Mouse (Mus musculus) CD4-positive helper T cell, adult 2 months (primary cell): ENCODE measurements around the gene Nfkbiz.
"Not testable (repeated sequence)": the region's sequence is repeated elsewhere in the genome, so short reads cannot be mapped to it uniquely, and the experiment has no call there.

Source experiments
- DNase-seq: peaks from one replicate; pipeline ENCODE4 v3.0.0-alpha.2; 2012; ENCODE audit warnings: low read depth, missing footprints, low spot score

Gene Nfkbiz

GRCm38 (mm10) chr16:55838510-55839474, at the start of gene Nfkbiz:
TSS of gene Nfkbiz (minus strand) at chr16:55838899.
- peak; percentile 80 for DNase-seq

GRCm38 (mm10) chr16:55887814-55888583, 49.3 kb upstream of the Nfkbiz start:
- peak; percentile 71 for DNase-seq

- DNase-seq = no peak
These were observed 45.5 kb upstream of the Nfkbiz start for GRCm38 (mm10) chr16:55884246-55884645.

- no peak for DNase-seq
These were observed 37.3 kb upstream of the Nfkbiz start for GRCm38 (mm10) chr16:55876025-55876424.

- no peak for DNase-seq
These were observed 25.1 kb upstream of the Nfkbiz start for GRCm38 (mm10) chr16:55863832-55864231.

GRCm38 (mm10) chr16:55863149-55863815, 24.6 kb upstream of the Nfkbiz start:
- DNase-seq = peak; percentile 80

- DNase-seq = no peak
These were observed 22.4 kb upstream of the Nfkbiz start for GRCm38 (mm10) chr16:55861104-55861503.

- DNase-seq = not testable (repeated sequence)
These were observed 20.7 kb upstream of the Nfkbiz start for GRCm38 (mm10) chr16:55859421-55859820.

GRCm38 (mm10) chr16:55858465-55858864, 19.8 kb upstream of the Nfkbiz start:
- DNase-seq = peak; percentile 79

GRCm38 (mm10) chr16:55852943-55853727, 14.4 kb upstream of the Nfkbiz start:
- DNase-seq = peak; percentile 83

GRCm38 (mm10) chr16:55852515-55852914, 13.8 kb upstream of the Nfkbiz start:
- DNase-seq = no peak

- no peak for DNase-seq
These were observed 11.8 kb upstream of the Nfkbiz start for GRCm38 (mm10) chr16:55850485-55850884.

GRCm38 (mm10) chr16:55847679-55848078, 9.0 kb upstream of the Nfkbiz start:
- peak; percentile 16 for DNase-seq

- DNase-seq = no peak
These were observed 6.1 kb upstream of the Nfkbiz start for GRCm38 (mm10) chr16:55844847-55845246.

- DNase-seq = no peak
These were observed 5.2 kb upstream of the Nfkbiz start for GRCm38 (mm10) chr16:55843919-55844318.

GRCm38 (mm10) chr16:55843134-55843533, 4.4 kb upstream of the Nfkbiz start:
- no peak for DNase-seq

- DNase-seq = no peak
These were observed 2.8 kb upstream of the Nfkbiz start for GRCm38 (mm10) chr16:55841506-55841905.

GRCm38 (mm10) chr16:55838129-55838509, 580 bp downstream of the Nfkbiz start:
- DNase-seq = no peak

GRCm38 (mm10) chr16:55837653-55838052, 1.0 kb downstream of the Nfkbiz start:
- DNase-seq = not testable (repeated sequence)

GRCm38 (mm10) chr16:55837168-55837567, 1.5 kb downstream of the Nfkbiz start:
- peak; percentile 36 for DNase-seq

- peak; percentile 42 for DNase-seq
These were observed 2.9 kb downstream of the Nfkbiz start for GRCm38 (mm10) chr16:55835798-55836197.
